Mouse (Mus musculus) adrenal gland, adult 8-10 months (tissue): ENCODE data around the gene Edf1. TPM values are rescaled to one million over a fixed set of nuclear protein-coding genes. Genes with fewer than 3 reads are reported as not detected.

Experiments
- DNase-seq: peaks from one replicate; pipeline ENCODE4 v3.0.0; 2022
- total RNA-seq, 4 experiments: library from RNA; stranded (reverse); gene quantifications; 2 replicates each; pipeline ENCODE4 v1.2.4; 2022

Gene Edf1
- total RNA-seq, 4 experiments from 2014 or later: 149 to 331 (median 215) TPM

GRCm38 (mm10) chr2:25582466-25583119 lies 24.9 kb downstream of the Edf1 start:
- DNase-seq: no peak

DNA sequence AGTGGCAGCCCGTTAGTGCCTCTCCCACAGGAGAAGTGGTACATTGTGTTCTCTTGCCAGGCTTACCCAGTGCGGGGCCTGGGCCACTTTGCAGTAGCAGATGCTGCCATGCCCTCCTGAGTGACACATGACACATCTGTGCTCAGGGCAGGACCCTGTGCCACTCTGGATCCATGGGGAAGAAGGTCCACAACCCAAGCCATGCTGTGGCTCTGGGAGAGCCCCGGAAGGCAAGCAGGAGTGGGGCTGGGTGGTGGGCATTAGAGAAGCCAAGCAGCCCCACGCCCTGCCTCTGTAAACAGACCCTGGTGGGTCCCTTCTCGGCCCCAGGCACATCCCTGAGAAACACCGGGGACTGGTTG lies 25.5 kb downstream of the Edf1 start:
- DNase-seq: no peak

DNA sequence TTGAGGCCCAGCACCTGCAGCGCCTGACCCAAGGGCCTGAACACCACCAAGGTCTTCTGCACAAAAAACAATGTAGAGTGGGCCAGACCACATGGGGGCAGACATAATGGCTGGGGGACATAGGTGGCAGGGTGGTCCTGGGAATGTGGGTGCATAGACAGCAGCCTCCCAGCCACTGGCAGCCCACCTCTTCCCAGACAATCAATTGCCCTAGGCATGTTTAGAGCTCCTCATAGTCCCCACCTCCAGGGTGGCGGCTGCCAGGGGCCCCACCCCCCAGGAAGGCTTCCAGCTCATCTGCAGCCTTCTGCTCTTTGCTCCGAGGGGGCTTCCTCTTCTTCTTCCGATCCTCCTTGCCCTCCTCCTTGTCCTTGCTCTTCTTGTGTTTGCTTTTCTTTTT lies 25.9 kb downstream of the Edf1 start:
- DNase-seq: no peak

GRCm38 (mm10) chr2:25584152-25584551 lies 26.5 kb downstream of the Edf1 start:
- no peak for DNase-seq

DNA sequence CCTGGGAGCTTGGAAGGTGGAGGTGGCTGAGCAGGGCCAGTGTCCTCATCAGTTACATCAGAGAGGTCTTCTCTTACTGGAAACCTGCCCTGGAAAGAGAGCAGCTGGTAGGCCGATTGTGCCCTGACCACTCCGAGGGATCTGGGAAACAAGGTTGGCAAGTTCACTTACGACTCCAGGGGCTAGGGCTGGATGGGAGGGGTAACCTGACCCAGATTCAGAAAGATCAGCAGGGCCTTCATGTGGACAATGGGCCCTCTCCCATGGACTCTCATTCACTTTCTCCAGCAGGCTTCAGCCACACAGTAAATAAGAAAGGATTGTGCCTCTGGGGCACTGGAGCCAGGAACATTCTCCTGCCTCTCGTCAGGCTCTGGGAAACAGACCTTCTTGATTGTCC lies 27.2 kb downstream of the Edf1 start:
- no peak for DNase-seq

DNA sequence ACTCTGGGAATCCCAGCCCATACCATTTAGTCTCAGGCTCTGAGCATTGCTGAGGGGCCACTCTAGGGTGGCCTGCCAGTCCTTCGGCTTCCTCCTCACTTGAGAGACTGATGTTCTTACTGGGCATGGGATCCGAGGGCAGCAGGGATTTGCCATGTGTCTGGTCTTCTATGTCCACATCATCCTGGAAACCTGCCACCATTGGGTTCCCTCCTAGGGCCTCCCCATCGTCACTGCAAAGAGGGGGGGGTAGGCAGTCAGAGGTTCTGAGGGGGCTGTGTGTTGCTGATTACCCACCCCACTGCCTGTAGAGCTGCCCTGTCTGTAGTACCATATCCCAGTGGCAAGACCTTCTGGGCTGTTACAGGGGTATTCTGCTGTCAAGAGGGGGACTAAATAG lies 28.0 kb downstream of the Edf1 start:
- DNase-seq: no peak

DNA sequence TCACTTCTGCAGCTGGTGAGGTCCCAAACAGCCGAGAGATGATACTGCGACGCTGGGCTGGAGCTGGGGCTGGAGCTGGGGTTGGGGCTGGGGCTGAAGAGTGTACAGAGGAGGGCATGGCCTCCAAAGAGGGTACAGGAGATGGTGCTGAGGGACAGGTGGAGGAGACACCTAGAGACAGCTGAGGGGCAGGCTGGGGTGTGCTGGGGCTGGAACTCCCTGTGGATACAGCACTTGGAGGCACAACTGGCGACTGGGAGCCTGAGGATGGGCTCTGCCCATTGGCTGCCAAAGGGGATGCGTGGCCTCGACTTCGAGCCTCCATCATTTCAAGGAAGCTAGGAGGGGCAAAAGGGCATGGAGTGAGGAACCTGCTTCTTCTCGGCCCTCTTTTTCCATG lies 29.6 kb downstream of the Edf1 start:
- no peak for DNase-seq

DNA sequence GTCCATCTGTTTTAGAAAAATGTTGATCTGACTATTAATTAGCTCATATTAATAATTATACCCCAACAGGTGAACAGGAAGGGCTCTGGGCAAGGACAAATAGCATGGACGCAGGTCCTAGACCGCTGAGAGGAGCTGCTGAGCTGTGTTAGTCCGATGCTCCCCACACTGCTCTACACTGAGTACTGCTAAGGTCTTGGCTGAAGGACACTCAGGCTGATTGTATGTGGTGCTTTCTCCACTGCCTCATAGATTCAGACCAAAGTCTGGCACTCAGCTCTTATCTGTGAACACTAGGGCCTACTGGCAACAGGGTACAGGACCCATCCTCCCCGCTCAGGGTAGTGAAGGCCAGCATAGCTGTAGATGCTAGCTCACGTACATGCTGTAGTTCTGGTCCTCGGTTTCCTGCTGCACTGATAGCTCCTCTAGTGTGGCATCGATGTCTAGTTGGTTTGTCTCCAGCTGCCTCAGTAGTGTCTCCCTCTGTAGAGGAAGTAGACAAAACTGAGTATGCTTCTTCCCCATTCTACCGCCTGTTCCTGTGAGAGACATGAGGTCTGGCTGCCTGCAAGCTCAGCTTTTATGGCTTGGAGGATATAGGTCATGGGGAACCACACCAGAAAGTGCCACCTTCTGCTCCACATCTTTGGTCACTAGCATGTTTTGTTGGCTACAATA lies 30.7 kb downstream of the Edf1 start:
- DNase-seq: no peak

GRCm38 (mm10) chr2:25591863-25592262 lies 34.2 kb downstream of the Edf1 start:
- no peak for DNase-seq

DNA sequence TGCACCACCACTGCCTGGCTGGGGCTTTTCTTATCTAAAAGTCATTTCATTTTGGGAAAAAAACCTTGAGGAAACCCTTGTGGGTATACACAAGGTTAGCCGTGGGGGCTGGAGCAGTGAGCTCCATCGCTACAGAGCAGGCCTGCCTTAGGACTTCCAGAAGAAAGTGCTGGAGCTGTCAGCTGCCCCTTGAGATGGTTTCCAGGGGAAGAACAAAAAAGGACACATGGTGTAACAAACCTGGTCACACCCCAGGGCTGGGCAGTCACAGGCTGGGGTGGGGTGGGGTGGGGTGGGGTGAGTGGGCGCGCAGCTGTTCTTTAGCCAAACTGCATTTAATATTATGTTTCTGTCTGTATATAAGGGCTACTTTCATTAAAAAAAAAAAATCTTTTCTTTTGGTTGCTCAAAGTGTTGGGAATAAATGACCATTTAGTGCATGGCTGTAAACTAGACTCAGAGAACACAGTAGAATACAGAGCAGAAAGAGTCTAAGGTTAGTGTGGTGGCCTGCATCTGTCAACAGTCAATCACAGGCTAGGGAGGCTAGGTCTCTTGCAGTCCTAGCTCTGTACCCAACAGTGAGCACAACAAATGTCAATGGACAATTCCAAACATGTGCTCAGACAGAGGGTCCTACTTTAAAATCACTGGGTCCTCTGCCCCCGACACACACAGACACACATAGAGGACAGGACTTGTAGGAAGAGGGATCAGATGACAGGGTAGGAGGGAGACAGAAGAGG lies 39.3 kb downstream of the Edf1 start:
- DNase-seq: no peak

DNA sequence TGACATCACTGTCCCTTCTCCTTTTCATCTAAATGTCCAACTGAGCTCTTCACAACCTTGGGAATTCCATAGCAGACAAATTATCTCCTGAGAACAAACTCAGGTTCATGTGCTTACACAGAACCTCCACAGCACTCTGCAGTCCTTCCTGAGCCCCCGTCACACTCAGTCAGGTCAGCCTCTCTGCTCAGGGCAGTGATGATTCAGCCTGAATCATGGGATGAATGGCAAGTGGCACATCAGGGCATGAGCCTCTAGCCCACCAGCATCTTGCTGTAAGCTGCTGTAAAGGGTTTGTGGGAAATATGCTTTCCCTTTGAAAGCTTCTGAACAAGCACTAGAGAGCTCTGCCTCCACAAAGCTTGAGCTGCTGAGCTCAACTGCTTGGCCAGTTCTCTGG lies 41.1 kb downstream of the Edf1 start:
- no peak for DNase-seq

GRCm38 (mm10) chr2:25600037-25600436 lies 42.4 kb downstream of the Edf1 start:
- no peak for DNase-seq

- DNase-seq: no peak
Measured at GRCm38 (mm10) chr2:25602526-25602925, 44.9 kb downstream of the Edf1 start.

GRCm38 (mm10) chr2:25607761-25608622 lies 50.3 kb downstream of the Edf1 start, which contains the start of gene Rabl6:
Gene Rabl6, minus strand, starts transcription at chr2:25608521.
- DNase-seq: peak; percentile 80

GRCm38 (mm10) chr2:25608671-25609070 lies 51.0 kb downstream of the Edf1 start:
- no peak for DNase-seq

Other genes with a start within 250 kb of the Edf1 start
- 10 to 100 TPM; 13.0 to 21.3 (median 17.8) TPM for gene Grin1, start 238.7 kb upstream of the Edf1 start, total RNA-seq
- gene Man1b1, start 225.5 kb upstream of the Edf1 start, total RNA-seq: 10 to 100 TPM; 66.5 to 71.9 (median 67.6) TPM
- 10 to 100 TPM; 39.8 to 59.1 (median 45.7) TPM for gene Dpp7, start 201.5 kb upstream of the Edf1 start, total RNA-seq
- gene Uap1l1, start 192.2 kb upstream of the Edf1 start, total RNA-seq: 10 to 100 TPM; 29.5 to 48.3 (median 31.5) TPM
- under 1 TPM in 3 of 4 experiments, not detected in 1; 0.31 to 0.71 (median 0.61) TPM for gene Sapcd2, start 185.5 kb upstream of the Edf1 start, total RNA-seq
- 1 to 10 TPM; 3.1 to 9.7 (median 5.1) TPM for gene Entpd2, start 162.0 kb upstream of the Edf1 start, total RNA-seq
- 100 to 1,000 TPM; 148 to 171 (median 163) TPM for gene Npdc1, start 158.5 kb upstream of the Edf1 start, total RNA-seq
- gene Fut7, start 134.6 kb upstream of the Edf1 start, total RNA-seq: under 1 TPM in 1 of 4 experiments, not detected in 3; 0.13 TPM
- gene Abca2, start 129.1 kb upstream of the Edf1 start, total RNA-seq: 10 to 100 TPM; 48.9 to 73.0 (median 57.5) TPM
- not detected for gene Clic3, start 101.0 kb upstream of the Edf1 start, total RNA-seq
- gene Paxx, start 96.8 kb upstream of the Edf1 start, total RNA-seq: 10 to 100 TPM; 32.4 to 68.2 (median 43.4) TPM
- gene Ptgds, start 87.8 kb upstream of the Edf1 start, total RNA-seq: 10 to 100 TPM in 1 of 4 experiments, 1 to 10 TPM in 3; 3.2 to 10.5 (median 4.4) TPM
- not detected for gene Lcn12, start 63.9 kb upstream of the Edf1 start, total RNA-seq
- 100 to 1,000 TPM in 3 of 4 experiments, 10 to 100 TPM in 1; 82.5 to 114 (median 107) TPM for gene Fbxw5, start 57.1 kb upstream of the Edf1 start, total RNA-seq
- gene C8g, start 56.1 kb upstream of the Edf1 start, total RNA-seq: 1 to 10 TPM in 3 of 4 experiments, under 1 TPM in 1; 0.70 to 2.3 (median 1.6) TPM
- 10 to 100 TPM; 22.6 to 35.3 (median 30.6) TPM for gene Traf2, start 10.9 kb upstream of the Edf1 start, total RNA-seq
- 10 to 100 TPM in 1 of 4 experiments, 1 to 10 TPM in 3; 1.4 to 11.0 (median 4.0) TPM for gene Mamdc4, start 17.0 kb downstream of the Edf1 start, total RNA-seq
- 10 to 100 TPM; 61.3 to 76.9 (median 66.1) TPM for gene Phpt1, start 17.4 kb downstream of the Edf1 start, total RNA-seq
- gene Ajm1, start 23.9 kb downstream of the Edf1 start, total RNA-seq: 1 to 10 TPM; 1.6 to 4.8 (median 3.8) TPM
- gene Rabl6, start 50.7 kb downstream of the Edf1 start, total RNA-seq: 100 to 1,000 TPM; 121 to 178 (median 137) TPM
- not detected for gene Ccdc183, start 59.8 kb downstream of the Edf1 start, total RNA-seq
- gene Tmem141, start 64.2 kb downstream of the Edf1 start, total RNA-seq: 10 to 100 TPM; 18.0 to 47.8 (median 27.3) TPM
- gene Fcna, start 70.2 kb downstream of the Edf1 start, total RNA-seq: 1 to 10 TPM; 4.7 to 7.0 (median 5.5) TPM
- gene Lcn8, start 95.3 kb downstream of the Edf1 start, total RNA-seq: not detected
- not detected for gene Lcn5, start 100.1 kb downstream of the Edf1 start, total RNA-seq
- not detected for gene Lcn6, start 118.9 kb downstream of the Edf1 start, total RNA-seq
- not detected for gene Lcn10, start 124.9 kb downstream of the Edf1 start, total RNA-seq
- 10 to 100 TPM in 1 of 4 experiments, 1 to 10 TPM in 1, not detected in 2; 3.1 to 30.1 TPM for gene Obp2a, start 142.2 kb downstream of the Edf1 start, total RNA-seq
- 10 to 100 TPM; 29.9 to 69.4 (median 39.2) TPM for gene Bmyc, start 148.9 kb downstream of the Edf1 start, total RNA-seq
- not detected for gene Obp2b, start 179.2 kb downstream of the Edf1 start, total RNA-seq
- gene Lcn3, start 207.7 kb downstream of the Edf1 start, total RNA-seq: not detected
- gene Lcn11, start 219.2 kb downstream of the Edf1 start, total RNA-seq: not detected
- gene Gm13539, start 224.4 kb downstream of the Edf1 start, total RNA-seq: not detected